Mouse (Mus musculus) layer of hippocampus, postnatal 14 days (tissue): Measurements from ENCODE around the gene Phf3. TPM values are rescaled to one million over a fixed set of nuclear protein-coding genes. Genes with fewer than 3 reads are reported as not detected.
A peak's percentile ranks its signal among the peaks of the same experiment; 100 is the strongest.
"Not testable (repeated sequence)": the region's sequence is repeated elsewhere in the genome, so short reads cannot be mapped to it uniquely, and the experiment has no call there.

Source experiments
- DNase-seq, 2 experiments: peaks; one replicate each; pipeline ENCODE4 v3.0.0; 2021 to 2022; ENCODE audit warnings: low spot score in 2 of 2, mixed read lengths in 1 of 2
- long read RNA-seq, 2 experiments: library from polyadenylated mRNA; stranded (forward); transcript quantifications; one replicate each; pipeline ENCODE4 v2.0.0; 2021
- total RNA-seq, 2 experiments: library from RNA; stranded (reverse); gene quantifications; 2 replicates each; pipeline ENCODE4 v1.2.3; 2021

Phf3 gene
- total RNA-seq, result 10 to 100 TPM; 81.5 to 83.0 TPM
- long read RNA-seq, experiment 1, partial matches to known transcripts, result 3 of 7 reads
- long read RNA-seq, experiment 1, other reads (novel, unspliced or antisense), result 4 of 7 reads
- long read RNA-seq, experiment 2, partial matches to known transcripts, result 2 of 7 reads
- long read RNA-seq, experiment 2, other reads (novel, unspliced or antisense), result 5 of 7 reads

- DNase-seq, result peak; percentile 90 to 92
Measured at GRCm38 (mm10) chr1:30873541-30874260, at the start of gene Phf3. Gene Phf3 (minus strand): TSS chr1:30873921.

- no peak for DNase-seq
Measured at GRCm38 (mm10) chr1:30922237-30922636, 48.5 kb upstream of the Phf3 start.

- no peak for DNase-seq
Measured at GRCm38 (mm10) chr1:30921252-30921651, 47.5 kb upstream of the Phf3 start.

- DNase-seq, result no peak
Measured at GRCm38 (mm10) chr1:30920620-30921177, 47.0 kb upstream of the Phf3 start.

GRCm38 (mm10) chr1:30910172-30910571 is 36.5 kb upstream of the Phf3 start:
- DNase-seq, result no peak

- no peak for DNase-seq
Measured at GRCm38 (mm10) chr1:30908797-30909196, 35.1 kb upstream of the Phf3 start.

- no peak for DNase-seq
Measured at GRCm38 (mm10) chr1:30903480-30904218, 29.9 kb upstream of the Phf3 start.

GRCm38 (mm10) chr1:30898691-30899090 is 25.0 kb upstream of the Phf3 start:
- no peak for DNase-seq

- DNase-seq, result not testable (repeated sequence)
Measured at GRCm38 (mm10) chr1:30895366-30895765, 21.6 kb upstream of the Phf3 start.

- not testable (repeated sequence) for DNase-seq
Measured at GRCm38 (mm10) chr1:30883806-30884205, 10.1 kb upstream of the Phf3 start.

- no peak for DNase-seq
Measured at GRCm38 (mm10) chr1:30875746-30876145, 2.0 kb upstream of the Phf3 start.

GRCm38 (mm10) chr1:30874261-30875131 is 775 bp upstream of the Phf3 start:
- DNase-seq, result no peak

GRCm38 (mm10) chr1:30872836-30873540 is 733 bp downstream of the Phf3 start:
- DNase-seq, result peak; percentile 49 to 70

- no peak for DNase-seq
Measured at GRCm38 (mm10) chr1:30867786-30868185, 5.9 kb downstream of the Phf3 start.

- no peak for DNase-seq
Measured at GRCm38 (mm10) chr1:30852518-30852917, 21.2 kb downstream of the Phf3 start.

- no peak for DNase-seq
Measured at GRCm38 (mm10) chr1:30851920-30852319, 21.8 kb downstream of the Phf3 start.

- no peak for DNase-seq
Measured at GRCm38 (mm10) chr1:30850906-30851305, 22.8 kb downstream of the Phf3 start.

GRCm38 (mm10) chr1:30849955-30850354 is 23.8 kb downstream of the Phf3 start:
- no peak for DNase-seq

- DNase-seq, result no peak
Measured at GRCm38 (mm10) chr1:30847706-30848105, 26.0 kb downstream of the Phf3 start.

GRCm38 (mm10) chr1:30839662-30840061 is 34.1 kb downstream of the Phf3 start:
- DNase-seq, result no peak
